Mouse (Mus musculus) limb, embryonic 15.5 days (tissue): ENCODE measurements around the gene Slc25a39. TPM values are rescaled to one million over a fixed set of nuclear protein-coding genes. Genes with fewer than 3 reads are reported as not detected.
"Not testable (repeated sequence)": the region's sequence is repeated elsewhere in the genome, so short reads cannot be mapped to it uniquely, and the experiment has no call there.

Experiments
- ATAC-seq: fragments of 200-750 bp; cut with Nextera tagmentation; 2 replicates; pipeline ENCODE4 v1.8.0; 2017; ENCODE audit warnings: low read depth, moderate TSS enrichment; ENCODE audit not compliant: insufficient number of reproducible peaks, low FRiP score, low TSS enrichment
- H3K27ac ChIP-seq: fragments of 300-500 bp; sonication (generic); 2 replicates; pipeline ENCODE4 v1.5.1; 2015; ENCODE audit warnings: moderate library complexity, mild to moderate bottlenecking, inconsistent platforms
- H3K27me3 ChIP-seq: fragments of 300-500 bp; sonication (generic); 2 replicates; pipeline ENCODE4 v1.6.1; 2015; ENCODE audit warnings: inconsistent platforms
- H3K36me3 ChIP-seq: fragments of 300-500 bp; sonication (generic); 2 replicates; pipeline ENCODE4 v1.6.1; 2015; ENCODE audit warnings: inconsistent platforms
- H3K4me1 ChIP-seq: fragments of 300-500 bp; sonication (generic); 2 replicates; pipeline ENCODE4 v1.6.1; 2015; ENCODE audit warnings: inconsistent platforms
- H3K4me2 ChIP-seq: fragments of 300-500 bp; sonication (generic); 2 replicates; pipeline ENCODE4 v1.6.1; 2015; ENCODE audit warnings: mild to moderate bottlenecking, inconsistent platforms
- H3K4me3 ChIP-seq: fragments of 300-500 bp; sonication (generic); 2 replicates; pipeline ENCODE4 v1.5.1; 2015; ENCODE audit warnings: mild to moderate bottlenecking, inconsistent platforms
- H3K9ac ChIP-seq: fragments of 300-500 bp; sonication (generic); 2 replicates; pipeline ENCODE4 v1.6.1; 2015; ENCODE audit warnings: inconsistent platforms
- H3K9me3 ChIP-seq: fragments of 300-500 bp; sonication (generic); 2 replicates; pipeline ENCODE4 v1.6.1; 2016; ENCODE audit warnings: inconsistent platforms
- WGBS: fragments of 180-500 bp; shearing (Covaris S2); methylation state at CpG from one replicate; pipeline ENCODE4 v1.1.7; 2015; 5-methylcytosine and 5-hydroxymethylcytosine counted together
- polyA plus RNA-seq: library from polyadenylated mRNA; unstranded; fragments of >200 nt; fragmentation: Nextera tagmentation; extraction: Ambion mirVana; gene quantifications from 2 replicates; pipeline ENCODE4 v1.2.1, GENCODE M21; 2015

Gene Slc25a39
- polyA plus RNA-seq, 1 experiment from 2014 or later: 184 TPM

- H3K9ac ChIP-seq: no peak overlapping the region
- no peaks in the 10 kb centered on the region for H3K9me3 ChIP-seq
- H3K27me3 ChIP-seq: peaks cover 79% of the 10 kb centered on the region
- peaks cover 18% of the 10 kb centered on the region for H3K4me1 ChIP-seq
- peaks cover 22% of the 10 kb centered on the region for H3K36me3 ChIP-seq
- no peak overlapping the region for H3K27ac ChIP-seq
- no peak for ATAC-seq
- peak overlapping the region; percentile 18; the same call in 1 of the 2 replicates for H3K4me3 ChIP-seq
- WGBS: 15% methylated on average over 15 of the region's 15 CpGs
- H3K4me2 ChIP-seq: peak overlapping the region; percentile 46
Measured at GRCm38 (mm10) chr11:102399107-102399506, 8.6 kb downstream of the Slc25a39 start.

GRCm38 (mm10) chr11:102398007-102398825 is 9.5 kb downstream of the Slc25a39 start:
- peaks cover 13% of the 10 kb centered on the region for H3K36me3 ChIP-seq
- H3K27me3 ChIP-seq: peaks cover 83% of the 10 kb centered on the region
- H3K9me3 ChIP-seq: no peaks in the 10 kb centered on the region
- H3K4me2 ChIP-seq: no peak overlapping the region
- H3K4me1 ChIP-seq: peaks cover 27% of the 10 kb centered on the region
- no peak overlapping the region for H3K9ac ChIP-seq
- no peak overlapping the region for H3K4me3 ChIP-seq
- no peak for ATAC-seq
- WGBS: 76% methylated on average over 20 of the region's 20 CpGs
- H3K27ac ChIP-seq: no peak overlapping the region

- no peak overlapping the region for H3K4me2 ChIP-seq
- H3K36me3 ChIP-seq: no peaks in the 10 kb centered on the region
- whole genome bisulfite sequencing: 76% methylated on average over 7 of the region's 7 CpGs
- peaks cover 68% of the 10 kb centered on the region for H3K27me3 ChIP-seq
- peaks cover 33% of the 10 kb centered on the region for H3K4me1 ChIP-seq
- H3K9ac ChIP-seq: no peak overlapping the region
- no peaks in the 10 kb centered on the region for H3K9me3 ChIP-seq
- H3K4me3 ChIP-seq: no peak overlapping the region
- no peak for ATAC-seq
- no peak overlapping the region for H3K27ac ChIP-seq
Measured at GRCm38 (mm10) chr11:102396671-102397141, 11.0 kb downstream of the Slc25a39 start.

- no peak overlapping the region for H3K9ac ChIP-seq
- 58% methylated on average over 6 of the region's 6 CpGs for WGBS
- no peaks in the 10 kb centered on the region for H3K9me3 ChIP-seq
- peaks cover 63% of the 10 kb centered on the region for H3K27me3 ChIP-seq
- H3K4me3 ChIP-seq: no peak overlapping the region
- no peak for ATAC-seq
- H3K27ac ChIP-seq: no peak overlapping the region
- H3K36me3 ChIP-seq: no peaks in the 10 kb centered on the region
- H3K4me2 ChIP-seq: no peak overlapping the region
- H3K4me1 ChIP-seq: peaks cover 33% of the 10 kb centered on the region
Measured at GRCm38 (mm10) chr11:102396263-102396662, 11.5 kb downstream of the Slc25a39 start.

- H3K4me2 ChIP-seq: no peak overlapping the region
- H3K4me1 ChIP-seq: peaks cover 33% of the 10 kb centered on the region
- H3K4me3 ChIP-seq: no peak overlapping the region
- peaks cover 54% of the 10 kb centered on the region for H3K27me3 ChIP-seq
- H3K9ac ChIP-seq: no peak overlapping the region
- WGBS: 5% methylated on average over 5 of the region's 5 CpGs
- no peaks in the 10 kb centered on the region for H3K36me3 ChIP-seq
- H3K27ac ChIP-seq: no peak overlapping the region
- no peak for ATAC-seq
- no peaks in the 10 kb centered on the region for H3K9me3 ChIP-seq
Measured at GRCm38 (mm10) chr11:102395250-102395649, 12.5 kb downstream of the Slc25a39 start.

- H3K4me3 ChIP-seq: no peak overlapping the region
- H3K27me3 ChIP-seq: peaks cover 52% of the 10 kb centered on the region
- no peak overlapping the region; the same call in 1 of the 2 replicates for H3K4me2 ChIP-seq
- WGBS: 74% methylated on average over 9 of the region's 9 CpGs
- H3K36me3 ChIP-seq: no peaks in the 10 kb centered on the region
- ATAC-seq: no peak
- no peaks in the 10 kb centered on the region for H3K9me3 ChIP-seq
- no peak overlapping the region for H3K27ac ChIP-seq
- peaks cover 27% of the 10 kb centered on the region for H3K4me1 ChIP-seq
- no peak overlapping the region for H3K9ac ChIP-seq
Measured at GRCm38 (mm10) chr11:102394421-102395124, 13.2 kb downstream of the Slc25a39 start.

- WGBS: 8% methylated on average over 17 of the region's 17 CpGs
- no peak overlapping the region for H3K9ac ChIP-seq
- no peak overlapping the region for H3K27ac ChIP-seq
- peak overlapping the region; percentile 94 for H3K4me2 ChIP-seq
- no peaks in the 10 kb centered on the region for H3K36me3 ChIP-seq
- H3K4me3 ChIP-seq: peak overlapping the region; percentile 42
- peaks cover 45% of the 10 kb centered on the region for H3K27me3 ChIP-seq
- no peaks in the 10 kb centered on the region for H3K9me3 ChIP-seq
- H3K4me1 ChIP-seq: peaks cover 21% of the 10 kb centered on the region
- no peak for ATAC-seq
Measured at GRCm38 (mm10) chr11:102393719-102394420, 13.9 kb downstream of the Slc25a39 start.

GRCm38 (mm10) chr11:102393238-102393634 is 14.5 kb downstream of the Slc25a39 start, which contains the start of gene Rundc3a:
Rundc3a (plus strand) TSS chr11:102393403.
- Histone ChIP-seq H3K9ac (no peak within 1 kb of the TSS), H3K27me3 (peaks cover 39% of the 10 kb centered on the region), H3K4me2 (peak within 1 kb of the TSS; percentile 94), H3K9me3 (no peaks in the 10 kb centered on the region), H3K4me3 (peak within 1 kb of the TSS; percentile 42), H3K4me1 (peaks cover 21% of the 10 kb centered on the region), H3K36me3 (no peaks in the 10 kb centered on the region), H3K27ac (no peak within 1 kb of the TSS)
- 1% methylated on average over 33 of the region's 34 CpGs for WGBS
- ATAC-seq: peak; percentile 52

GRCm38 (mm10) chr11:102392441-102393237 is 15.1 kb downstream of the Slc25a39 start:
- Histone ChIP-seq H3K27me3 (peaks cover 33% of the 10 kb centered on the region), H3K4me1 (peaks cover 21% of the 10 kb centered on the region), H3K4me3 (peak overlapping the region; percentile 42), H3K9me3 (no peaks in the 10 kb centered on the region), H3K9ac (no peak overlapping the region), H3K27ac (no peak overlapping the region), H3K4me2 (peak overlapping the region; percentile 94), H3K36me3 (no peaks in the 10 kb centered on the region)
- WGBS: 18% methylated on average over 15 of the region's 15 CpGs
- no peak for ATAC-seq

GRCm38 (mm10) chr11:102389436-102389835 is 18.3 kb downstream of the Slc25a39 start:
- H3K9me3 ChIP-seq, H3K27ac ChIP-seq, H3K9ac ChIP-seq, ATAC-seq, H3K4me3 ChIP-seq, H3K27me3 ChIP-seq, H3K36me3 ChIP-seq, H3K4me2 ChIP-seq: not testable (repeated sequence)
- 79% methylated on average over 4 of the region's 5 CpGs for WGBS
- H3K4me1 ChIP-seq: peaks cover 19% of the 10 kb centered on the region

- Histone ChIP-seq H3K36me3 (no peaks in the 10 kb centered on the region), H3K9ac (no peak overlapping the region), H3K27ac (no peak overlapping the region), H3K27me3 (no peaks in the 10 kb centered on the region), H3K4me3 (no peak overlapping the region), H3K4me2 (no peak overlapping the region), H3K4me1 (no peaks in the 10 kb centered on the region), H3K9me3 (no peaks in the 10 kb centered on the region)
- WGBS: 68% methylated on average over 5 of the region's 5 CpGs
- no peak for ATAC-seq
Measured at GRCm38 (mm10) chr11:102386121-102386520, 21.6 kb downstream of the Slc25a39 start.
